Mouse (Mus musculus) central nervous system, embryonic 18 days (tissue): ENCODE results near the gene Gm20388. TPM values are rescaled to one million over a fixed set of nuclear protein-coding genes. Genes with fewer than 3 reads are reported as not detected.

Source experiments
- polyA plus RNA-seq: library from polyadenylated mRNA; depleted of rRNA; stranded (reverse); fragments of >200 nt; gene quantifications from 2 replicates; pipeline ENCODE4 v1.2.3, GENCODE M21; 2012

The Gm20388 gene
- polyA plus RNA-seq, 1 experiment: 45.4 TPM

DNA sequence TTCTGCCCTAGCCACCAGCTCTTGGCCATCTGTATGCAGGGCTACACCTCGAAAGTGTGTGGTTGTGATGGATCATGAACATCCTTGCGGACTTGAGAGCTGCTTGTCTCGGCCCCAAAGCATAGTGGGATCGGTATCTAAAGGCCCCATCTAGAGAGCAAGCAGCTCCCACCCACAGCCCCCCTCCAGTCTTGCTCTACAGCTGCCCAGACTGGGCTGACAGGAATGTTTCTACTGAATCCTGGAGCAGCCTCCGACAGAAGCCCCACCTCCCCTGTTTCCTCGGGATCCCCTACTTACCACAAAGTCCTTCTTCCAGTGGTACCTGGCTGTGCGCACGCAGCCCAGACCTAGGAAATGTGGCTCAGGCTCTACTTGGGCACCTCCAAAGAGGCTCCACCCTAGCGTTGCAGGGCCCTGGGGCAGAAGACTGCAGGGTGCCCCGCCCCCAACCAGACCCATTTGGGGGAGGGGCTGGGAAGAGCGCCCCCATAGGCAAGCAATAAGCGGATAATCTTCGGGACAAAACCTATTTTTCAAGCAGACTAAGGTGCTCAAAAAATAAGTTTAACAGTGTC, 3247.3 kb downstream of the Gm20388 start, which contains the start of gene Sult5a1:
Gene Sult5a1, minus strand, starts transcription at position 428 of the 578 bp plus-strand sequence.

DNA sequence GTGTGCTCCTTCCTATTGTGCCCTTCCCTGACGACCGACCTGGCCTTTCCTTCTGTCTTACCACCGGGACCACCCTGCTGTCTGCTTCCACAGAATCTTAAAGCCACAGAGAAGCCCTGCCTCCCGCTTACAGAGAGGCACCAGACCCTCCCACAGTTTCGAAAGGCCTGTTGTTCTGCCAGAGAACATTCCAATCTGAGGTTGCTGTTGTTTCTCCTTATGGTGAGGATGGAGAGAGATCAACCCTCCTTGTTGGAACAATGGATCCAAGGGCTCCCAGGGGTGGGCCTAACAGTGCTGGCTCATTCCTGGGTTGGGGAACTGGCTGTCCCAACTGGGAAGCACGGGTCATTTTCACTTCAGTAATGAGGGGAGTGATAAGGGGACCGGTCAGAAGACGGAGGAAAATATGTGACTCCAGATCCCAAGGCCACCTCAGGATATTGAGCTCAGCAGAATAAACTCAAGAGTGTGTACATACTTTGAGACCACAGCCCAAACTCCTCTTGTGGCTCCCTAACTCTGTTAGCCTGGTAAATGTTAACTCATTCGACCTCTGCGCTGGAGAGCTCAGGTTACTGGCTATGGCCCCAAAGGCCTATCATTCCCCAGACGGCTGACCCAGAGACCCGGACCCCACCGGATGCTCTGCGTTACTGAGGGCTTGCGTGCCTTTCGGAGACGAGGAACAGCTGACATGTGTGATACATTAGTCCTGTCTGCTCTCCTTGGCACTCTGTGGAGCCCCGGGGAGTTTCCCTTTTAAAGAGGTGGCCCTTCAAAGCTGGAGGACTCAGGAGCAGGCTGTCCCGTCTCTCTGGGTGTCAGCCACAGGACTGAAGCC, 3275.1 kb downstream of the Gm20388 start, which contains the start of gene Dpep1:
Gene Dpep1, plus strand, starts transcription at position 677 of the 844 bp plus-strand sequence.

DNA sequence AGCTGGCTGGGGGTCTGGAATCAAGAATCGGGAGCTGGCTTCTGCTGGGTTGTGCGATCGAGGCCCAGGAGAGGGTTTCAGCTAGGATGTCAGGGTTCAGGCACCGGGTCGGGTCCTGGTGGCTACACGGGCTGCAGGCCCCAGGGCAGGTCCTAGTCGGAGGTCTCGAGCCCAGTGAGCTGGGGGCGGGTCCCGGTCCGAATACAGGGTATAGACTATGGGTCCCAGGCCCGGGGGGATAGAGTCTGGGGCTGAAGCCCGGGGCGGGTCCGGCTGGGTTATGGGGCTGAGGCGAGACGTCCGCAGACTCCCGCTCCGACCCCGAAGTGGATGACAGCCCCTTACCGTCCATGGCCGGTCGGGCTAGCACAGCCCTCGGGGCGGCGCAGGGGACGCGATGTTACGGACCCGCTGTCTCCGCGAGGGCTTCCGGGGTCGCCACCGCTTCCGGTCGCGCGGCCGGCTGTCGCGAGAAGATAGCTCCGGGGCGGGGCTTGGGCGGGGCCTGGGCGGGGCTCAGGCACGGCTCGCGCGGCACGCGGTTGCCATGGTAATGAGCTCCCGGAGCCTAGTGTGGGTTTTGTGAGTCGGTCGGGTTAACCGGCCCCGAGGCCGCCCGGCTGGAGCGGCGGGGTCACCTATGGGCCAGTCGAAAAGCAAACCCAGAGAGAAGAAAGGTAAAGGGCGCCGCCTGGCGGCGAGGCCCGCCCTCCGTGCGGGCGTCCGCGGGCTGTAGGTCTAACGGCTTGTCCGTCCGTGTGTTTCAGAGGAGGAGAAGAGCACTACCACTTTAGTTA, 3301.9 kb downstream of the Gm20388 start, which contains the start of the genes Chmp1a and Spata33:
Gene Chmp1a, minus strand, starts transcription at position 443 of the 797 bp plus-strand sequence.
Gene Spata33, plus strand, starts transcription at position 512 of the 797 bp plus-strand sequence.

DNA sequence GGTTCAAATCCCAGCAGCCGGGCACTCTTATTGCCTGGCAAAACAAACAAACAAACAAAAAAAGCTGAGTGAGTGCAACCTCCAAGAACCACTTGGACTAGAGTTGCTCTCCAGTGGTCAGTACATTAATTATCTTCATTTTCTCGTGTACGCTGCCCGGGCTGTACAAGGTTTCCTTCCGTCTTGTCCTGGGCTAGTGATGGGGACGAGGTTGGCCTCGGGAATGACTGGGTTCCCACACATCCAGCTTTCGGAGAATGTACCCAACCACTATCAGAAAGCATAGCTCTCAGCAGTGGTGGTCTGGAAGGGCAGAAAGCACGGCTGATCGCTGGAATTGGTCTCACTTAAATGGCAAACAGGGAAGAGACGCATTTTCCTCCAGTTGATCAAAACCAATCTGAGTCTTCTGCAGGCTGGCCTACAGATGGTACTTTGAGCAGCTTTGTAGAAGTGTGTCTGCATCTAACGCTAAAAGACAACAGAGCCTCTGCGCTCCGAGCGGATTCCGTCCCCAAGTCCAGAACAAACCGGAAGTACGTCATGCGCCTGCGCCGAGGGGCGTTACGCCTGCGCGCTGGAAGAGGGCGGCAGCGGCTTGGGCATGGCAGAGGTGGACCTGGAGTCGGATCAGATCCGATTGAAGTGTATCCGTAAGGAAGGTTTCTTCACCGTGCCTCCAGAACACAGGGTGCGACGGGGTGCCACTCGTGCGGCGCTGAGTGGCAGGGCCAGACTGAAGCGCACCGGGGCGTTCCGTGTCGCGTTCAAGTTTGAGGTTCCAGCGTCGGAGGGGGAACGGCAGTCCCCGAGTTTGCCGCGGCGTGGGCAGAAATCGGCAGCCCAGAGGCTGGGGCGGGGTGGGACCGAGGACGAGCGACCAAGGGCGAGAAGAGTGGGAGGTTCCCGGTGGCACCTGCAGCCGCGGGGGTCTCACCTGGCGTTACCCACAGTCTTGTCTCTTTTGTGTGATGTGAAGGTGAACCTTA, 3313.9 kb downstream of the Gm20388 start, which contains the start of gene Cdk10:
Gene Cdk10, plus strand, starts transcription at position 565 of the 989 bp plus-strand sequence.

DNA sequence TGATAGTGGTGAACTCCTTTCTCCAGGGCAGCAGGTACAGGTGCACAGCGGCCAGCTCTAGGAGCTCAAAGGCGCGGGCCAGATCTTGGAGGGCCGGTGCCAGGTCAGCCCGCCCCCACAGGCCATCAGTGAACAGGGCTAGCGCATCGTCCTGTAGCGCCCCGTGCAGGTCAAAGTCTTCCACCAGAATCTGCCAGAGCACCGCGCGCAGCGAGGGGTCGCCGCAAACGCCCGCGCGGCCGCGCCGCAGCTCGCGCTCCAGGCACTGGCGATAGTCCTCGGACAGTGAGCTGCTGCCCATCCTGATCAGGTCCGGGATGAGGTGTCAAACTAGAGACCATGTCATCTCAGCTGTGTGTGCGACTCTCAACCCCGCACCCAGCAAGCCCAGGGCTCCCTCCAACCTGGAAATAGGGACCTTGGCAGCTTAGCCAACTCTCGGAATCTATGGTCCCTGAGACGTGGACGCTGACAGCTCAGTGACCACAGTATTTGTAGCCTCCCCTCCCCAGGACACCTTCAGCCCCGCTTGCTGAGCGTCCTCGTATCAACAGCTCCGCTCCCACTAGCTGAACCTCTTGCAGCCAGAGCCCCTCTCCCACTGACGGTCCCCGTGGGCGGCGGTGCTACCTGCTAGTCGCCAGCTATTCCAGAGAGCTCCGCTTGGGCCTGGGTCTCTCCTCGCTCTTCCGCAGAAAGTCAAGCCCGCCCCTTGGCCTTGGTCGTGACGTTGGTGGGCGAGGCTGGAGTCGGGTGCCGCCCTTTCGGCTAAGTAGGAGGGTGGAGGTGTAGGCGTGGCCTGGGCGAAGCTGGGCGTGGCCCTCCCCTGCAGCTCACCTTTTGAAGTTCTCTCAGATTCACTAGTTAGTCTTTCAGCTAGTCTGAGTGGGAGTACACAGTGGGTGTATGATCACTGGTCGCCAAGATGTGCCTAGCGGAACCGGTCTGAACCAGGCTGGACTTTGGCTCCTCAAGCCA, 3325.2 kb downstream of the Gm20388 start, which contains the start of gene Spata2l:
Gene Spata2l, minus strand, starts transcription at position 714 of the 978 bp plus-strand sequence.

DNA sequence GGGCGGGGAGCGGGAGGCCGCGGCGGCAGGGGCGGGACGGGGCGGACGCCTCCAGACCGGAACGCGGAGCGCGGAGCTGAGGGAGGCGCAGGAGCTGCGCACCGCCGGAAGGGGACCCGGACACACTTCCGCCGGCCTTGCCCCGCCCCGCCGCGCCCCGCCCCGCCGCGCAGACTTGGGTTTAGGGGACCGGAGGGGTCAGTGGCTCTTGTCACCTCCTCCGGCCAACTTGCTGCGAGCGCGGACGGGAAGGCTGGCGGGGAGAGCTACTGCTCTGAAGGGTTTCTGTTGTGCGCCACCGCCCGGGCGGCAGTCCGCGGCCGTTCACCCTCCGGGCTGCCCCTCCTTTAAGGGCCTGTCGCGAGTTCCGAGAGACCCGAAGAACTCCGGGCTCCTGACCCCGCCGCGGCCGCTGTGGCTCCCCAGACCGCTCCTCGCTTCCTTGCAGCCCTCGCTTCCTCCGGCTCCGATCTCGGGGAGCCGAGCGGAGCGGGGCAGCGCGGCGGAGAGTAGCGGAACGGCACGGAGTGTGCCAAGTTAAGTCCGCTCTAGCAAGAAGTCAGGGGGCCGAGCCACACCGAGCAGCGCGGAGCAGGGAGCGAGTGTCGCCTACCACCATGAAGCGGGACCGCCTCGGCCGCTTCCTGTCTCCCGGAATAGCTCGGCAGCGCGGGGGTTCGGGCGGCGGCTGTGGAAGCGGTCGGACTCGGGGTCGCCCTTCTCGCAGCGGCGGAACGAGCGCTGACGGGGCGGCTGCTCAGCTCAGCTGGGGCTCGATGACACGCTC, 3343.7 kb downstream of the Gm20388 start, which contains the start of the genes Zfp276 and Vps9d1:
Gene Zfp276, plus strand, starts transcription at position 97 of the 787 bp plus-strand sequence.
Gene Vps9d1, minus strand, starts transcription at position 250 of the 787 bp plus-strand sequence.

DNA sequence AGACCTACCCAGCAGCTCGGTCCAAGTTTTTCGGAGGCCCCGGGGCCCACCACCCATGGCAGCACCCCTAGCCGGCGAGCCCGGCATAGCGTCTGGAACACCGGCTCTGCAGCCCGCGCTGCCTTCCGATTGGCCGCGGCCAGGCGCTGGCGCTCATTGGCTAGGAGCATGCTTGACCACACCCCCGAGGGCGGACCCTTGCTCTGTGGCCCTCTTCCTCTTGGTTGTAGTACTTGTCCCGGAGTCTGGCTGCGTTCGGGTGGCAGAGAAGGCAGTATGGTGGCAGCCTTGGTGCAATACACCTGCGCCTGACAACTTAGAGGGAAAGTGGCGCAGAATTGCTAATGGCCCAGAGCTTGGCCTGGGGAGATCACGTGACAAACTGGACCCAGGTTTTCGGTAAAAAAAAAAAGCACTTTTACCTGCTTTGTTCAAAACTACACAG, 3407.8 kb downstream of the Gm20388 start, which contains the start of gene Fanca:
Gene Fanca, minus strand, starts transcription at position 110 of the 445 bp plus-strand sequence.

DNA sequence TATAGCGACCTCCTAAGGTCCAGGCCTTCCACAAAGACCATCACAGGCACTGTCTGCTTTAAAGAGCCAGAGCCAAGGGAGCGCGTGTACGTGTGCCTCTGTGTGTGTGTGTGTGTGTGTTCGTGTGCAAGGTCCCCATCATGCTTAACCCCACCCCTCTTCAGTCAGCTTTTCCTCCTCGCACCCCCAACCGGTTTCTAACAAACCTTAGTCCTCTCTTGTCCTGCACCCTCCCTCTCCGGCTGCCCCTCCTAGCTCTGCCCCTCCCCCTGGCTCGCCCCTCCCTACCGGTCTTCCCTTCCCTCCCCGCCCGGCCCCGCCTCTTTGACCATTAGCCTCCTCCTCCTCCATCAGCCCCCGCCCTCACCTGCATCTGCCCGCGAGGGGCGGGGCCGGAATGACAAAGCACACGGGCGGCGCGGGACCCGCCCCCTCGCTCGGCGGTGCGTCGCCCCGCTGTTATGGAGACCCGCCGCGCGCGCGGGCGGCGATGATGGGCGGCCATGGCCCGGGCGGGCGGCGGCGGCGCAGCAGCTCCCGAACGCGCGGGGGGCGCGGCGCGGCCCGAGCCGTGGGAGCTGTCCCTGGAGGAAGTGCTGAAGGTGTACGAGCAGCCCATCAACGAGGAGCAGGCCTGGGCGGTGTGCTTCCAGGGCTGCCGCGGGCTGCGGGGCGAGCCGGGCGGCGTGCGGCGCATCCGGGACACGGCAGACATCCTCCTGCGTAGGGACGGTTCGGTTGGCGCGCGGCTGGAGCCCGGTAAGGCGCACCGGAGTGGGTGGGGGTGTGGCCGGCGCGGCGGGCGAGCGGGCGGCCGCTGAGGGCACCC, 3421.8 kb downstream of the Gm20388 start, which contains the start of gene Spire2:
Gene Spire2, plus strand, starts transcription at position 452 of the 829 bp plus-strand sequence.

DNA sequence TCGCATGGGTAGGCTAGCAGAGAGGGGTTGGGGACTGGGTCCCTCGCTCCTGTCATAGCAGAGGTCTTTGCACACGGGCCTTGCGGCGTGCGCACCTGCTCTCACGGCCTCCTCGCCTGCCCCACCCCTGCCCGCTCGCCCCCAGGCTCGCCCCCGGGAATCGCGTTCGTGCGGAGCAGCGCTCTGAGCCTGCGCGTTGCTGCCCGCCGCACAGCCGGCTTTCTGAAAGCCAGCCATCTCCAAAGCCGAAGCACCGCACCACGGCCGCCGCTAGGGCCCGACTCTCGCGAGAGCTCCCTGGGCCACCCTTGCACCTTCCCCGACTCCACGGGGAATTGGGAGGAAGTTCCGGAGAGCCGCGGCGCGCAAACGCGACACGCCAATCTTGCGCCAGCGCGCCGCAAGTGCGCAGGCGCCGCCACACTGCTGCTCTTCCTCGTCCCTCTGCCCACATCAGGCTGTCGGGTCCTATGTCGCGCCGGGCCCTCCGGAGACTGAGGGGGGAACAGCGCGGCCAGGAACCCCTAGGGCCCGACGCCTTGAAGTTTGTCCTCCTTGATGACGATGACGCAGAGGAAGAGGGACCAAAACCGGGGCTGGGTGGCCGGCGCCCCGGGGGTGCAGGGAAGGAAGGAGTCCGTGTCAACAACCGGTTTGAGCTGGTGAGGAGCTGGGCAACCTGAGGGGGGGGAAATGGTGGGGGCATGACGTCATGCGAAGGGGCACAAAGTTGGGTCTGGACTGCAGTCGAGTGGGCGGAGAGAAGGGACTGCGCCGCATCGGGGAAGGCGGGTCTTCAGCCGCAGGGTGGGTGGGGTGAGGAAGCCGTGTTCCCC, 3463.0 kb downstream of the Gm20388 start, which contains the start of gene Tcf25:
Gene Tcf25, plus strand, starts transcription at position 351 of the 836 bp plus-strand sequence.

DNA sequence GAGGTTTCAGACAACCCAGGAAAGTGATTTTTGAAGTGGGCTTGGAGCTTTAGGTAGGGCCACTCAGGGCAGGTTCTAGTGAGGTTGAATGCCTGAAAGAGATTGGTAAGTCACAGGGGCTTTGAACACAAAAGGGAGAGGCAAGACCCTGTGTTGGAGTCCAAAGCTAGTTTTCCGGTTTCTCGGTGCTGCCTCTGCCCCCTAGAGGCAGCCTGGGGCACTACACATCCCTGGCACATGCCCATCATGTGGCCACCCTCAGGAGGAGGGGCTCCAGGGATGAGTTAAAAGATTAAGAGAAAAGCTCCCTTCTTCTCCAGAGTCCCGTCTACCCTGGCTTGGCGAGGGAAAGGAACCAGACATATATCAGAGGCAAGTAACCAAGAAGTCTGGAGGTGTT, 3496.1 kb downstream of the Gm20388 start, which contains the start of gene Mc1r:
Gene Mc1r, plus strand, starts transcription at position 322 of the 400 bp plus-strand sequence.

DNA sequence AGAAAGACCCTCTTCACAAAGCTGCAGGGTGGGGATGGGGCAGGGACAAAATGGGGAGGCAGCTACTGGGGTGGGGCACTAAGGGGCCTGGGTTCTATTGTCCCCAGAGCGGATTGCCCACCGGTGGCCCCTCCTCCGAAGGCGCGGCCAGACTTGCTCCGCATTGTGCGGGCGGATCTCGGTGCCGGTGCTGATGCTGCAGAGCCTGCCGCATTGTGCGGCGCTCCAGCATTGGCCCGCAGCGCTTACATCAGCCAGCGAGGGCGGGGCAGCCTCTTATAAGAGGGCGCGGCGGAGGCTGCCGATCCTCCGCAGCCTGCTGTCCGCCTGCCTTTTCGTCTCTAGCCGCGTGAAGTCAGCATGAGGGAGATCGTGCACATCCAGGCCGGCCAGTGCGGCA, 3500.6 kb downstream of the Gm20388 start, which contains the start of gene Tubb3:
Gene Tubb3, plus strand, starts transcription at position 179 of the 400 bp plus-strand sequence.

DNA sequence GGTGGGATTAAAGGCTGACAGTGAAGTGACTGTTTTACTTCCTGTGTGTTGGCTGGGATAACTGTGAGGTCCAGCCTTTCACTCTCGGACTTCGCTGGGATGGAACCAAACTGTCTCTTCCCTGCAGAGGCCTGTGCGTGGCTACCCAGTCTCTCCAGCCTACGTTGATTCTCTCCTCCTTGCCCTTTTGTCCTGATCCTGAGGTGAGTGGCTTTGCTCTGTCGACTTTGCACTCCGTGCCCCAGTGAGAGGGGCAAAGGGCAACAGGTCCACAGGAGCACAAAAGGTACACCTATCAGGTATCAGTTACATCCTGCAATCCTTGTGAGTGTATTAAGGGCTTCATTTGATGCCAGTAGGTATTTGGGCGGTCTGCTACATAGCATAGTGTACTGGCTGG, 3512.8 kb downstream of the Gm20388 start, which contains the start of gene Def8:
Gene Def8, plus strand, starts transcription at position 87 of the 400 bp plus-strand sequence.

DNA sequence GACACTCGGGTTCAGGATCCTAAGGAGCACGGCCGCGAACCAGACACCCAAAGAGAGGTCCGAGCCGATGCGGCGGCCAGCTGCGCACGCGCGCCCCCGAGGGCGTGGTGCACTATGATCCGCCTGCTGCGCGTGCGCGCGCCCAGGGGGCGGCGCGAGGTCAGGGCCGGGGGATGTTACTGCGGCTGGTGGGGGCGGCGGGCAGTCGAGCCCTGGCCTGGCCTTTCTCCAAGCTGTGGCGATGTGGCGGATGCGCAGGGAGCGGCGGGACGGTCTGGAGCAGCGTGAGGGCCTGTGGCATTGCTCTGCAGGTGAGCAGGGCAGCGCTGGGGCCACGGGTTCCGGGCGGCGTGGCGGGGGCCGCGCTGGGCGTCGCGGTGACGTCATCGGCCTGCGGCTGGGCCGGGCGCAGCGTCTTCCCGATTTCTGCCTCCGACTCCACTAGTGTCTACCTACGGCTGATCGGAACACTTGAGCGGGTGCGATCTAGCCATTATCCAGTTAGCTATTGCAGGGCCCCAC, 3567.2 kb downstream of the Gm20388 start, which contains the start of gene Afg3l1:
Gene Afg3l1, plus strand, starts transcription at position 167 of the 522 bp plus-strand sequence.

DNA sequence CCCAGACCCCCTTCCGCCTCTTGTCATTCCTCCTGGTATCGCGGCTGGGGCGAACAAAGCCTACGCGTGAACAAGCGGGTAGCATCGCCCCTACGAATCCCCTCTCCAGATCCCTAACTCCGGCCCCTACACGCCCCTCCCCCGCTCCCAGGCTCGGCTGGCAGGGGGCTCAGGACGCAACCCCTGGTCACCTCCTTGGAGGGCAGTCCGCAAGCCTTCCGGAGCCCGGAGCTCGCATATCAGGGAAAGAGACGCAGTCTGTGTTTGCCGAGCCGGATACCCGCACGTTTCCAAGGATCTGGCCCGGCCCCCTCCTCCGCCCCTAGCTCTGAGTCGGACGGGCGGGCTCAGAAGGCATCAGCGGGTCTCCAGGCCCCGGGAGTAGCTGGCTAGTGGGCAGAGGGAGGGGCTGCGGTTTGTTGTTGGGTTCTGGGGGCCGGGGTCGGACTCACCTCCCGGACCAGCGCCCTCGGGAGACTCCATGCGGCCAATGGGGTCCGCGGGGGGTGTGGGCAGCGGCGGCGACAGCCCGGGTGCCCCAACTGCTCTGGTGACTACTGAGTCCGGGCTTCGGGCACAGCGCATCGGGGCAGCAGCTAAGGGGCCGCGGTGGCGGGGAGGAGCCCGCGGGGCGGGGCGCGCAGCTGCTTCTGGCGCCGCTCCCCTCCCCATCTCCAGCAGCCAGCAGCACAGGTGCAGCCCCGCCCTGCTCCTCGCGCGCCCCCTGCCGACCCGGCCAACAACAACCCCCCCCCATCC, 3604.3 kb downstream of the Gm20388 start, which contains the start of gene Dbndd1:
Gene Dbndd1, minus strand, starts transcription at position 683 of the 759 bp plus-strand sequence.

DNA sequence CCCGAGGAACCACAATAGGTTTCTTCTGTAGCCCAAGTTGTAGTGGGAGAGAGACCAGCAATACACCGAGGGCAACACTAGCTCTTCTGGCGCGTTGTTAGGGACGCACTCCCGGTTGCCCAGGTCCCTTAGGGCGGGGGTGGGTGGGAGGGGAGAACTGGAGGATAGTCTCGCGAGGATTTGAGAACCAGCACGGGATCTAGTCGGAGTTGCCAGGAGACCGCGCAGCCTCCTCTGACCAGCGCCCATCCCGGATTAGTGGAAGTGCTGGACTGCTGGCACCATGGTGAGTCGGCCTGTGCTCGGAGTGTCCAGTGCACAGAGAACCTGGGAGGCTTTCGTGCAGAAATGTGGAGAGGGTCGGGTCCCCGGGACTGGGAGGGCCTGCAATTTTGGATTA, 3608.0 kb downstream of the Gm20388 start, which contains the start of gene Gas8:
Gene Gas8, plus strand, starts transcription at position 168 of the 400 bp plus-strand sequence.

